Mouse (Mus musculus) adrenal gland, postnatal 10 days (tissue): ENCODE results near the gene Acox1. TPM values are rescaled to one million over a fixed set of nuclear protein-coding genes. Genes with fewer than 3 reads are reported as not detected.

Experiments used
- DNase-seq: peaks from one replicate; pipeline ENCODE4 v3.0.0; 2021; ENCODE audit warnings: mixed read lengths
- total RNA-seq, 2 experiments: library from RNA; stranded (reverse); gene quantifications; 2 replicates each; pipeline ENCODE4 v1.2.3; 2021

Acox1 gene
- total RNA-seq, 2 experiments from 2014 or later: 177 to 242 TPM

DNA sequence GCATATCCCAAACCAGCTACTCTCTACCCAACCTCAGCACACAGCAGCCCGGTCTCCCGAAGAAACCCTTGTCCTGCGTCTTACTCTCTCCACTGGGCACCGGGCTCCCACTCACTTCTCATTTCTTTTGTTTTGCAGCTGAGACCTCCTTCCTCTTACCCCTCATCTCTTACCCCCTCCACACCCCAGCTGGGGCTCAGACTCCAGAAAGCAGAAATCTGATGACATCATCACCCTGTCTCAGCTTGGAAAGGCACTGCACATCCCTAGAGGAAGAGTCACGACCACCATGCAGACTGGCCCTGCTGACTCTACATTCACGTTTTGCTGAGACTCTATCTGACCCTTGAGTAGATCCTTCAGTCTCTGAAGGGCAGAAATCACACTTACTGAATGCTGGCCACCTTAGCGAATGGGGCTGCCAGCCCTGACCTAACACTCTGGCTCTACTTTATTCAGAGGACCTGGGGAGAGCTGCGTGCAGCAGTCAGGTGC lies 68.8 kb downstream of the Acox1 start:
- DNase-seq: no peak

GRCm38 (mm10) chr11:116129091-116129790 lies 69.6 kb downstream of the Acox1 start:
- DNase-seq: no peak

- DNase-seq: no peak
These were observed 70.9 kb downstream of the Acox1 start for GRCm38 (mm10) chr11:116127986-116128385.

DNA sequence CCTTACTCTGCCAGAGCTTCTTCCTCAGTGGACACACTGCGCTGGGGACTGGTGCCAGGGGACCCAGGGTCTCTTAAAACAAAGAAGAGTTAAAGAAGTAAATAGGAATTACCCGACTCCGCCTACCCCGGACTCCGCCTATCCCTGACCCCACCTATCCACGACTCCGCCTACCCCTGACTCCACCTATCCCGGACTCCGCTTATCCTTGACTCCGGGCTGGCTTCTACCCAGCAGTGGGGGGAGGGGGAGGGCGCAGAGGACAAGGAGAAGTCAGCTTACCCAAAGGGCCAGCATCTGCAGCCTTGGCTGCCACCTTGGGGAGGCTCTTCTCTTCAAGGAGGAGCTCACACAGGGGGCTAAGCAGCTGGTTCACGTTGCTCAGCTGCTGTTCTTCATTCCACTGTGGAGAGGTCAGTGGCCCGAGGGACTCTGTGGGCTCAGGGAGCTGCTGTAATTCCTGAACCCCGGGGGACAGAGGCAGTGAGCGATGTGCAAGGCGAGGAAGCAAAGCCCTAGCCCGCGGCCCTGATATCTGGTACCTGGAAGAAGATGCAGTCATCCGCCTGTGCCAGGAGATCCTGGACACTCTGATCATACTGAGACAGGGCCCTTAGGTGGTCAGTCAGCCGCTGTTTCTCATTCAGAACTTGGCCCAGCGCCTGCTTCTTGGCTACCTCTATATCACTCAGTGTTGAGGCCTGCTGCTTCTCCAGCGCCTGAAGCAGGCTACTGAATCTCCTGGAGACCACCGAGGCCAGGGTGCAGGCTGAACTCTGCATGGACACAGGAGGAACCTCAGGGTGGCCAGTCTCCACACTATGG lies 71.5 kb downstream of the Acox1 start, which contains the start of gene Trim47:
TSS of gene Trim47 (minus strand) at position 55 of the 825 bp plus-strand sequence.
- DNase-seq: peak; percentile 93

GRCm38 (mm10) chr11:116126261-116126660 lies 72.6 kb downstream of the Acox1 start:
- no peak for DNase-seq

Other genes starting within 250 kb of the Acox1 start
- 1 to 10 TPM; 3.1 to 4.7 TPM for gene Itgb4, start 224.3 kb downstream of the Acox1 start, total RNA-seq
- 10 to 100 TPM; 67.0 to 90.6 TPM for gene Galk1, start 186.3 kb downstream of the Acox1 start, total RNA-seq
- gene H3f3b, start 171.1 kb downstream of the Acox1 start, total RNA-seq: 100 to 1,000 TPM; 401 to 426 TPM
- 10 to 100 TPM; 21.0 to 26.0 TPM for gene Unk, start 168.7 kb downstream of the Acox1 start, total RNA-seq
- 1 to 10 TPM; 2.3 to 2.7 TPM for gene Unc13d, start 121.1 kb downstream of the Acox1 start, total RNA-seq
- 100 to 1,000 TPM; 103 to 110 TPM for gene Wbp2, start 112.0 kb downstream of the Acox1 start, total RNA-seq
- gene Trim47, start 71.8 kb downstream of the Acox1 start, total RNA-seq: 10 to 100 TPM; 23.2 to 24.5 TPM
- gene Trim65, start 67.9 kb downstream of the Acox1 start, total RNA-seq: 1 to 10 TPM; 6.3 to 8.1 TPM
- gene Mrpl38, start 60.2 kb downstream of the Acox1 start, total RNA-seq: 10 to 100 TPM; 86.8 to 94.1 TPM
- gene Fbf1, start 30.9 kb downstream of the Acox1 start, total RNA-seq: 10 to 100 TPM; 26.5 to 34.4 TPM
- 10 to 100 TPM; 17.8 to 24.4 TPM for gene Ten1, start 190 bp downstream of the Acox1 start, total RNA-seq
- gene Evpl, start 39.0 kb upstream of the Acox1 start, total RNA-seq: 1 to 10 TPM; 1.4 to 1.7 TPM
- 10 to 100 TPM; 63.3 to 64.9 TPM for gene Srp68, start 75.2 kb upstream of the Acox1 start, total RNA-seq
- under 1 TPM; 0.15 to 0.36 TPM for gene Galr2, start 81.9 kb upstream of the Acox1 start, total RNA-seq
- gene Exoc7, start 108.2 kb upstream of the Acox1 start, total RNA-seq: 10 to 100 TPM; 57.0 to 70.2 TPM
- gene Foxj1, start 136.4 kb upstream of the Acox1 start, total RNA-seq: under 1 TPM; 0.18 to 0.30 TPM
- 10 to 100 TPM; 11.2 to 16.5 TPM for gene Rnf157, start 214.0 kb upstream of the Acox1 start, total RNA-seq
- gene Ubald2, start 235.0 kb upstream of the Acox1 start, total RNA-seq: 10 to 100 TPM; 47.9 to 51.1 TPM